Mouse (Mus musculus) stomach, postnatal 0 days (tissue): ENCODE measurements around the gene A830031A19Rik. TPM values are rescaled to one million over a fixed set of nuclear protein-coding genes. Genes with fewer than 3 reads are reported as not detected.

ENCODE experiments used
- ATAC-seq: fragments of 200-750 bp; cut with Nextera tagmentation; 2 replicates; pipeline ENCODE4 v1.8.0; 2017; ENCODE audit not compliant: low FRiP score, low TSS enrichment
- DNase-seq: peaks from one replicate; pipeline ENCODE4 v3.0.0-alpha.2; 2016; ENCODE audit warnings: low spot score
- H3K27ac ChIP-seq: fragments of 300-500 bp; sonication (generic); replicated peaks from 2 replicates; pipeline ENCODE4 v1.5.1; 2014; ENCODE audit warnings: mild to moderate bottlenecking, control low read depth
- H3K27me3 ChIP-seq: fragments of 300-500 bp; sonication (generic); 2 replicates; pipeline ENCODE4 v1.6.1; 2014; ENCODE audit warnings: low read length; ENCODE audit not compliant: control insufficient read depth, insufficient read depth
- H3K36me3 ChIP-seq: fragments of 300-500 bp; sonication (generic); 2 replicates; pipeline ENCODE4 v1.6.1; 2014; ENCODE audit warnings: low read length, mixed read lengths; ENCODE audit not compliant: control insufficient read depth, insufficient read depth
- H3K4me1 ChIP-seq: fragments of 300-500 bp; sonication (generic); replicated peaks from 2 replicates; pipeline ENCODE4 v1.6.1; 2014; ENCODE audit warnings: antibody characterized with exemption; ENCODE audit not compliant: control insufficient read depth, insufficient read depth
- H3K4me2 ChIP-seq: fragments of 300-500 bp; sonication (generic); replicated peaks from 2 replicates; pipeline ENCODE4 v1.6.1; 2014; ENCODE audit warnings: low read depth, mild to moderate bottlenecking, control low read depth, moderate library complexity
- H3K4me3 ChIP-seq: fragments of 300-500 bp; sonication (generic); 2 replicates; pipeline ENCODE4 v1.5.1; 2014; ENCODE audit warnings: low read depth, low read length, control low read depth
- H3K9ac ChIP-seq: fragments of 300-500 bp; sonication (generic); 2 replicates; pipeline ENCODE4 v1.6.1; 2014; ENCODE audit warnings: mild to moderate bottlenecking, low read length, control low read depth, mixed read lengths
- H3K9me3 ChIP-seq: fragments of 300-500 bp; sonication (generic); 2 replicates; pipeline ENCODE4 v1.6.1; 2016; ENCODE audit warnings: low read length; ENCODE audit not compliant: control insufficient read depth
- CTCF ChIP-seq: IDR thresholded peaks from 2 replicates; pipeline ENCODE4 v1.5.1; 2016; ENCODE audit warnings: antibody characterized with exemption, low read depth, mild to moderate bottlenecking, moderate library complexity
- EP300 ChIP-seq: optimal IDR thresholded peaks from 2 replicates; pipeline ENCODE3; 2016; ENCODE audit warnings: antibody characterized with exemption
- WGBS: fragments of 180-500 bp; shearing (Covaris S2); extraction: QIAGEN DNeasy Blood & Tissue Kit; methylation state at CpG from one replicate; pipeline ENCODE4 v1.1.7; 2014; 5-methylcytosine and 5-hydroxymethylcytosine counted together
- polyA plus RNA-seq: library from polyadenylated mRNA; unstranded; fragments of >200 nt; fragmentation: Nextera tagmentation; extraction: Ambion mirVana; gene quantifications from 2 replicates; pipeline ENCODE4 v1.2.1, GENCODE M21; 2015

Gene A830031A19Rik
- polyA plus RNA-seq, 1 experiment from 2014 or later, result not detected

DNA sequence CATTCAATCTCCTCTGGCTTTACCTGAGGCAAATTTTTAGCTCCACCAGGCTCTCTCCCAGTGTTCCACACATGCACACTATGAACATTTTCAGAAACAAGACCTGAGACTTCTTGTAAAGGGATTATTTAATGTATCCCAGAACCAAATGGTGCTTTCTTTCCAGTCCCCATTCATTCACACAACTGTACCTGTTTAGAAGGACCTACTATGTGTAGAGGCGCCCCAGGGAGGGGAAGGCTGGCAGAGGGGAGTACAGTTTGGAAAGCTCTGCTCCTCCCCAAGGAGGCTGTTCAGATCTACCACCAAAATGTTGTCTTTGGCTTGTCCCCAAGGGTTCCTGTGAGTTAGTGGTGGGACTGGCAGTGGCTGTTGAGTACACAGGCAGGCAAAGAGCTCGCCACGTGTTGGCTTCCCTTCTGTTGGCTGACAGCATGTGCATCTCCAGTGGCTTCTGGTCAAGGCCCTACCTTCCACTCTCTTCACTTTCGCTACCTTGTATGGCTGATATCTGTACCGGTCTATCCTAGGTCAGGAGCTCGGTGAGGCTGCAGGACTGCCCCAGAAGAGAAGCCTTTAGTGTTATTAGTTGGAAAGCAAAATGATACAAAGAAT lies 28.4 kb upstream of the A830031A19Rik start:
- WGBS, result 72% methylated on average over 6 of the region's 6 CpGs
- no peak for DNase-seq
- Histone ChIP-seq H3K4me3 (no peak overlapping the region), H3K9me3 (no peaks in the 10 kb centered on the region), H3K9ac (no peak overlapping the region), H3K4me1 (peaks cover 3% of the 10 kb centered on the region; the same call in 1 of the 2 replicates), H3K4me2 (no peak overlapping the region), H3K27ac (no peak overlapping the region), H3K36me3 (no peaks in the 10 kb centered on the region), H3K27me3 (no peaks in the 10 kb centered on the region)
- TF ChIP-seq CTCF (no peak), EP300 (no peak)
- ATAC-seq, result no peak

DNA sequence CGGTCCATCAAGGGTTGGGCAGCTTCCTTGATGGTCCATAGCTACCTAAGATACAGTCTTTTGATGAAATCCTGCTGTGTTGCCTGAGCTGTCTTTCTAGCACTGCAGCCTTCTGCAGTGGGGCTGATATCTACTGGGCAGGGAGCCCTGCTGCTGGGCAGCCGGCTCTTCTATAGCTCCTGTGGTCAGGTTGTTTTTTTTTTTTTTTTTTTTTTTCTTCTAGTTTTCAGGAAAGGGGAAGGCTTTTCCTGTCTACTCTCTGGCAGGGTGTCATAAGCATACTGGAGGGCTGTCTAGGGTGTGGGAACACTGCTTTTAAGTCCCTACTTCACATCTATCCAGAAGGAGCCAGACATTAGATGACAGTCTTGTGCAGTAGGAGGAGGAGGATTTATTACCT lies 27.5 kb upstream of the A830031A19Rik start:
- Histone ChIP-seq H3K27ac (no peak overlapping the region), H3K4me1 (peaks cover 3% of the 10 kb centered on the region; the same call in 1 of the 2 replicates), H3K4me2 (no peak overlapping the region), H3K36me3 (no peaks in the 10 kb centered on the region), H3K9ac (no peak overlapping the region), H3K4me3 (no peak overlapping the region), H3K27me3 (no peaks in the 10 kb centered on the region), H3K9me3 (no peaks in the 10 kb centered on the region)
- no peak for TF ChIP-seq EP300
- no peak for ATAC-seq
- 59% methylated on average over 2 of the region's 2 CpGs for WGBS
- DNase-seq, result no peak

DNA sequence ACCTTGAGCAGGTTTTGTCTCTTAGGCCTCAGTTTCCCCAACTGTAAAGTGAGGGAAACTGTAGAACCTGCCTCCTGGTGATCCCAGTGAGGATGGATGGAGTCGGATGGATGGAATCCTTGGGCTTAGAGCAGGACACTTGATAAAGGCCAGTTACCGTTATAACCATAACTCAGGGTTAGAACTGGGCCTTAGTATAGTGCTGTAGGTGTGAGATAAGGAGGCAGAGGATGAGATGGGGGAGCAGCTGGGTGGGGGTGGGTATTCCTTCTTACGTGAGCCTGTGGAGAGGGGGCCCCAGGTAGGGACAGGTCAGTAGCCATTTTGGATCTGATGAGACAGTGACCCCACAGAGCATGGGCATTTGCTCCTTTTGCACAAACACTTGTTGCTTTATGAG lies 26.8 kb upstream of the A830031A19Rik start:
- ATAC-seq (no peak), DNase-seq (no peak)
- TF ChIP-seq EP300 (no peak), CTCF (no peak)
- H3K4me1 ChIP-seq, result peaks cover 6% of the 10 kb centered on the region; the same call in 1 of the 2 replicates
- no peak overlapping the region for H3K4me3 ChIP-seq
- 80% methylated on average over 3 of the region's 3 CpGs for WGBS
- H3K4me2 ChIP-seq, result no peak overlapping the region
- no peaks in the 10 kb centered on the region for H3K9me3 ChIP-seq
- H3K27me3 ChIP-seq, result no peaks in the 10 kb centered on the region
- no peak overlapping the region for H3K9ac ChIP-seq
- no peaks in the 10 kb centered on the region for H3K36me3 ChIP-seq
- no peak overlapping the region for H3K27ac ChIP-seq

GRCm38 (mm10) chr11:24100449-24101070 lies 25.7 kb upstream of the A830031A19Rik start:
- Histone ChIP-seq H3K9ac (no peak overlapping the region), H3K4me2 (0 out of 2 replicates have a peak overlapping the region, but pooled peaks have one; percentile 14), H3K36me3 (no peaks in the 10 kb centered on the region), H3K4me1 (peaks cover 6% of the 10 kb centered on the region; the same call in 1 of the 2 replicates), H3K27ac (0 out of 2 replicates have a peak overlapping the region, but pooled peaks have one; percentile 56), H3K4me3 (no peak overlapping the region), H3K9me3 (no peaks in the 10 kb centered on the region), H3K27me3 (no peaks in the 10 kb centered on the region)
- ATAC-seq, result peak; percentile 56; the same call in 1 of the 2 replicates
- WGBS, result 55% methylated on average over 4 of the region's 4 CpGs
- TF ChIP-seq CTCF (no peak), EP300 (no peak)
- no peak for DNase-seq

DNA sequence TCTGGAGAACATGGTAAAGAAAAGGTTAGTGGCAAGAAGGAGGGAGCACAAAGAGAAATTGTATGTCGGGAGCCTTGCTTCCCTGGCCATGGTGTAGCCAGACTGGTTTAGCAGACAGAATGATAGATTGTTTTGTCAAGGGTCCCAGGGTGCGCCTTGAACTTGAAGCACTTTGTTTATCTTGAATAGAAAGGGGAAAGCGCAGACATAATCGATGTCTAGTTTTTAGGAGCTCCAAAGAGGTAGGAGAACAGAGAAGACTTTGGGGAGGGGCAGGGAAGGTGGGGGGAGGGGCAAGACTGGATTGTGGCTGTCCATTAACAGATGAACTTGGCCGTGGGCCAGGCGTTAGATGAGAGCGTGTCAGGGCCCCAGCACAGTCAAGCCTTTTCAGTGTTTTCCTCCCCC lies 25.0 kb upstream of the A830031A19Rik start:
- TF ChIP-seq CTCF, result no peak
- no peak for TF ChIP-seq EP300
- H3K9me3 ChIP-seq, result no peaks in the 10 kb centered on the region
- H3K27me3 ChIP-seq, result no peaks in the 10 kb centered on the region
- H3K36me3 ChIP-seq, result no peaks in the 10 kb centered on the region
- H3K4me1 ChIP-seq, result peaks cover 10% of the 10 kb centered on the region
- H3K4me2 ChIP-seq, result peak overlapping the region; percentile 17; the same call in 1 of the 2 replicates
- ATAC-seq (peak; percentile 62), DNase-seq (peak; percentile 77)
- 8% methylated on average over 7 of the region's 7 CpGs for WGBS
- no peak overlapping the region for H3K4me3 ChIP-seq
- peak overlapping the region; percentile 45; the same call in 1 of the 2 replicates for H3K27ac ChIP-seq
- no peak overlapping the region for H3K9ac ChIP-seq

DNA sequence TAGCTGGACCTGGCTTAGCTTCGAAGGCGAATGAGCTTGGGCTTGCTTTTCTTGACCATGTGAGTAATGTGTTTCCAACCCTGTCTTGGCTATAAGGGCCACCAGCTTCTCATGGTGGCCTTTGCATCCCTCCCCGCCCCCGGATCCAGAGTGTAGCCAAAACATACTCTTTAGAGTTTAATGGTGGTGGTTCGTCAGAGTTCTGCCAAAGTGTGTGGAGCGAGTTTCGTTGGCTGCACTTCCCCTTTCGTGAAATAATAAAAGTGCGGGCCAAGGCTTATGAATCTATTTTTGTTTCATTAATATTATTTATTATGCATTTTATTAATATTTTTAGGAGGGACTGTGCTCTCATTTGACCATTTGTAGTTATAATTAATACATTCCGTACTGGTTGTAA lies 24.4 kb upstream of the A830031A19Rik start:
- peaks cover 10% of the 10 kb centered on the region for H3K4me1 ChIP-seq
- no peak for ATAC-seq

More for the DNA sequence above, 24.4 kb upstream of the A830031A19Rik start:
- no peak overlapping the region for H3K4me2 ChIP-seq
- H3K27me3 ChIP-seq, result no peaks in the 10 kb centered on the region
- DNase-seq, result no peak
- H3K4me3 ChIP-seq, result no peak overlapping the region
- TF ChIP-seq CTCF (no peak), EP300 (no peak)
- 55% methylated on average over 10 of the region's 10 CpGs for WGBS
- H3K27ac ChIP-seq, result no peak overlapping the region
- no peaks in the 10 kb centered on the region for H3K36me3 ChIP-seq
- H3K9ac ChIP-seq, result no peak overlapping the region
- no peaks in the 10 kb centered on the region for H3K9me3 ChIP-seq
